Mouse (Mus musculus): ENCODE results near the gene Alox12b. TPM values are rescaled to one million over a fixed set of nuclear protein-coding genes. Genes with fewer than 3 reads are reported as not detected.
A peak's percentile ranks its signal among the peaks of the same experiment; 100 is the strongest.

Alox12b gene
- polyA plus RNA-seq, 1 experiment from 2014 or later = 0.41 TPM

DNA sequence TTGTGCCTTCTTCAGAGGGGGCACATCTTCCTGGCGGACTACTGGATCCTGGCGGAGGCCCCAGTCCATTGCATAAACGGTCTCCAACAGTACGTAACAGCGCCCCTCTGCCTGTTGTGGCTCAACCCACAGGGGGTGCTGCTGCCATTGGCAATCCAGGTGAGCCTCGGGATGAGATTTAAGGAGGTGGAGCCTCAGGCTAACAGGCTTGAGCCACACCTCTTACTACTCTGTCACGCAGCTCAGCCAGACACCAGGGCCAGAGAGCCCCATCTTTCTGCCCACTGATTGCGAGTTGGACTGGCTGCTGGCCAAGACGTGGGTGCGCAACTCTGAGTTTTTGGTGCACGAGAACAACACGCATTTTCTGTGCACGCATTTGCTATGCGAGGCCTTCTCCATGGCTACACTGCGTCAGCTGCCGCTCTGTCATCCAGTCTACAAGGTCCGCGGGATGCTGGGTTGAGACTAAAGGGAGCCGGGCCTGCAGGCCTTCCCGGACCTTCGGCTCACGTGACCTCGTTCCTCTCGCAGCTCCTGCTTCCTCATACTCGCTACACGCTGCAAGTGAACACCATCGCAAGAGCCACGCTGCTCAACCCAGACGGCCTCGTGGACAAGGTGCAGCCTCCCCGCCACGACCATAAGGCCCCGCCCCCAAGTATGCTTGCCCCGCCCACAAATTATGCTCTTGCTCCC, 22.7 kb upstream of the Alox12b start:
- Histone ChIP-seq H3K9ac (replicated peaks; ENCODE audit: low read length) (peak overlapping the region; percentile 57), H3K27ac (ENCODE audit: low read length) (no peak overlapping the region), H3K36me3 (ENCODE audit: insufficient read depth, low read length) (no peaks in the 10 kb centered on the region), H3K27me3 (ENCODE audit: insufficient read depth, low read length) (no peaks in the 10 kb centered on the region), H3K4me3 (ENCODE audit: low read length) (peak overlapping the region; percentile 51), H3K4me1 (ENCODE audit: insufficient read depth, low read length) (no peaks in the 10 kb centered on the region), H3K4me2 (replicated peaks; ENCODE audit: low read depth, low read length) (peak overlapping the region; percentile 80), H3K9me3 (ENCODE audit: low read length) (no peaks in the 10 kb centered on the region)
- ATAC-seq (ENCODE audit: low FRiP score, low TSS enrichment) = peak; percentile 78
- WGBS = 2% methylated on average over 34 of the region's 34 CpGs

GRCm38 (mm10) chr11:69134622-69134968, 22.2 kb upstream of the Alox12b start:
- Histone ChIP-seq H3K4me2 (replicated peaks; ENCODE audit: low read depth, low read length) (peak overlapping the region; percentile 80), H3K9ac (replicated peaks; ENCODE audit: low read length) (peak overlapping the region; percentile 57; the same call in 1 of the 2 replicates), H3K4me3 (ENCODE audit: low read length) (peak overlapping the region; percentile 51), H3K27ac (ENCODE audit: low read length) (no peak overlapping the region), H3K36me3 (ENCODE audit: insufficient read depth, low read length) (no peaks in the 10 kb centered on the region), H3K4me1 (ENCODE audit: insufficient read depth, low read length) (no peaks in the 10 kb centered on the region), H3K9me3 (ENCODE audit: low read length) (no peaks in the 10 kb centered on the region), H3K27me3 (ENCODE audit: insufficient read depth, low read length) (no peaks in the 10 kb centered on the region)
- ATAC-seq (ENCODE audit: low FRiP score, low TSS enrichment) = peak; percentile 41
- 29% methylated on average over 8 of the region's 8 CpGs for WGBS

GRCm38 (mm10) chr11:69135361-69135760, 21.4 kb upstream of the Alox12b start:
- H3K4me3 ChIP-seq (ENCODE audit: low read length) = no peak overlapping the region
- no peaks in the 10 kb centered on the region for H3K36me3 ChIP-seq (ENCODE audit: insufficient read depth, low read length)
- H3K4me1 ChIP-seq (ENCODE audit: insufficient read depth, low read length) = no peaks in the 10 kb centered on the region
- WGBS = 89% methylated on average over 6 of the region's 6 CpGs
- H3K9me3 ChIP-seq (ENCODE audit: low read length) = no peaks in the 10 kb centered on the region
- H3K27ac ChIP-seq (ENCODE audit: low read length) = no peak overlapping the region
- no peak overlapping the region for H3K4me2 ChIP-seq (replicated peaks; ENCODE audit: low read depth, low read length)
- H3K27me3 ChIP-seq (ENCODE audit: insufficient read depth, low read length) = no peaks in the 10 kb centered on the region
- ATAC-seq (ENCODE audit: low FRiP score, low TSS enrichment) = no peak
- H3K9ac ChIP-seq (replicated peaks; ENCODE audit: low read length) = no peak overlapping the region

DNA sequence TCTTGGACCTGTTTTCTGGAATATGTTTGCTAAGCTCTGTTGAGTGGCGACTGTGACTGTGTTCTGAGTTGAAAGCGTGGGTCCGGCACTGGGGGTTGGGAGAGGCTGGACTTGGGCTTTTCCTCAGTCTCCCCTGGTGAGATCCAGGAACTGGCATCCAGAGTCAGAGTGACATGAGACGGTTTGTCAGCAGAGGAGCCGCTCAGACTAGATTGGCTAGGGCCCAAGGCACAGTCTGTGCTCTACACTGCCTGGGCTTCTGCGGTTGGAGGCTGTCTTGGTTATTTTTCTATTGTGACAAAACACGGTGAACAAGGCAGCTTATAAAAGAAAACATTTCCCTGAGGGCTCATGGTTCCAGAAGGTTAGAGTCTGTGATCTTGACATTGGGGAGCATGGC, 9.2 kb upstream of the Alox12b start:
- Histone ChIP-seq H3K36me3 (ENCODE audit: insufficient read depth, low read length) (no peaks in the 10 kb centered on the region), H3K4me1 (ENCODE audit: insufficient read depth, low read length) (no peaks in the 10 kb centered on the region; the same call in 1 of the 2 replicates), H3K4me3 (ENCODE audit: low read length) (no peak overlapping the region), H3K4me2 (replicated peaks; ENCODE audit: low read depth, low read length) (no peak overlapping the region), H3K27me3 (ENCODE audit: insufficient read depth, low read length) (peaks cover 5% of the 10 kb centered on the region; the same call in 1 of the 2 replicates), H3K27ac (ENCODE audit: low read length) (no peak overlapping the region), H3K9me3 (ENCODE audit: low read length) (no peaks in the 10 kb centered on the region), H3K9ac (replicated peaks; ENCODE audit: low read length) (no peak overlapping the region)
- ATAC-seq (ENCODE audit: low FRiP score, low TSS enrichment) = no peak
- WGBS = 69% methylated on average over 7 of the region's 7 CpGs

- no peak overlapping the region for H3K27ac ChIP-seq (ENCODE audit: low read length)
- H3K36me3 ChIP-seq (ENCODE audit: insufficient read depth, low read length) = no peaks in the 10 kb centered on the region
- ATAC-seq (ENCODE audit: low FRiP score, low TSS enrichment) = no peak
- WGBS = 87% methylated on average over 5 of the region's 5 CpGs
- H3K9me3 ChIP-seq (ENCODE audit: low read length) = no peaks in the 10 kb centered on the region
- no peak overlapping the region for H3K4me2 ChIP-seq (replicated peaks; ENCODE audit: low read depth, low read length)
- no peaks in the 10 kb centered on the region; the same call in 1 of the 2 replicates for H3K4me1 ChIP-seq (ENCODE audit: insufficient read depth, low read length)
- H3K27me3 ChIP-seq (ENCODE audit: insufficient read depth, low read length) = peaks cover 5% of the 10 kb centered on the region; the same call in 1 of the 2 replicates
- H3K4me3 ChIP-seq (ENCODE audit: low read length) = no peak overlapping the region
- H3K9ac ChIP-seq (replicated peaks; ENCODE audit: low read length) = no peak overlapping the region
Observed at GRCm38 (mm10) chr11:69148451-69148960, 8.3 kb upstream of the Alox12b start.

GRCm38 (mm10) chr11:69149728-69150127, 7.1 kb upstream of the Alox12b start:
- Histone ChIP-seq H3K4me2 (replicated peaks; ENCODE audit: low read depth, low read length) (no peak overlapping the region), H3K9me3 (ENCODE audit: low read length) (no peaks in the 10 kb centered on the region), H3K4me1 (ENCODE audit: insufficient read depth, low read length) (no peaks in the 10 kb centered on the region; the same call in 1 of the 2 replicates), H3K9ac (replicated peaks; ENCODE audit: low read length) (no peak overlapping the region), H3K4me3 (ENCODE audit: low read length) (no peak overlapping the region), H3K27ac (ENCODE audit: low read length) (no peak overlapping the region), H3K36me3 (ENCODE audit: insufficient read depth, low read length) (no peaks in the 10 kb centered on the region), H3K27me3 (ENCODE audit: insufficient read depth, low read length) (peaks cover 5% of the 10 kb centered on the region; the same call in 1 of the 2 replicates)
- 76% methylated on average over 6 of the region's 6 CpGs for WGBS
- no peak for ATAC-seq (ENCODE audit: low FRiP score, low TSS enrichment)

- H3K27me3 ChIP-seq (ENCODE audit: insufficient read depth, low read length) = peaks cover 5% of the 10 kb centered on the region; the same call in 1 of the 2 replicates
- no peak overlapping the region for H3K27ac ChIP-seq (ENCODE audit: low read length)
- H3K36me3 ChIP-seq (ENCODE audit: insufficient read depth, low read length) = no peaks in the 10 kb centered on the region
- H3K4me3 ChIP-seq (ENCODE audit: low read length) = peak overlapping the region; percentile 33
- H3K9ac ChIP-seq (replicated peaks; ENCODE audit: low read length) = peak overlapping the region; percentile 50; the same call in 1 of the 2 replicates
- H3K9me3 ChIP-seq (ENCODE audit: low read length) = no peaks in the 10 kb centered on the region
- peak overlapping the region; percentile 54 for H3K4me2 ChIP-seq (replicated peaks; ENCODE audit: low read depth, low read length)
- ATAC-seq (ENCODE audit: low FRiP score, low TSS enrichment) = peak; percentile 46; the same call in 1 of the 2 replicates
- WGBS = 4% methylated on average over 7 of the region's 7 CpGs
- H3K4me1 ChIP-seq (ENCODE audit: insufficient read depth, low read length) = no peaks in the 10 kb centered on the region; the same call in 1 of the 2 replicates
Observed at GRCm38 (mm10) chr11:69150444-69150843, 6.3 kb upstream of the Alox12b start.

- ATAC-seq (ENCODE audit: low FRiP score, low TSS enrichment) = no peak
- WGBS = 57% methylated on average over 6 of the region's 6 CpGs
- Histone ChIP-seq H3K9ac (replicated peaks; ENCODE audit: low read length) (peak overlapping the region; percentile 50; the same call in 1 of the 2 replicates), H3K9me3 (ENCODE audit: low read length) (no peaks in the 10 kb centered on the region), H3K4me3 (ENCODE audit: low read length) (peak overlapping the region; percentile 33), H3K27ac (ENCODE audit: low read length) (no peak overlapping the region), H3K4me1 (ENCODE audit: insufficient read depth, low read length) (no peaks in the 10 kb centered on the region; the same call in 1 of the 2 replicates), H3K4me2 (replicated peaks; ENCODE audit: low read depth, low read length) (peak overlapping the region; percentile 54), H3K36me3 (ENCODE audit: insufficient read depth, low read length) (no peaks in the 10 kb centered on the region), H3K27me3 (ENCODE audit: insufficient read depth, low read length) (peaks cover 5% of the 10 kb centered on the region; the same call in 1 of the 2 replicates)
Observed at GRCm38 (mm10) chr11:69151004-69151403, 5.8 kb upstream of the Alox12b start.

DNA sequence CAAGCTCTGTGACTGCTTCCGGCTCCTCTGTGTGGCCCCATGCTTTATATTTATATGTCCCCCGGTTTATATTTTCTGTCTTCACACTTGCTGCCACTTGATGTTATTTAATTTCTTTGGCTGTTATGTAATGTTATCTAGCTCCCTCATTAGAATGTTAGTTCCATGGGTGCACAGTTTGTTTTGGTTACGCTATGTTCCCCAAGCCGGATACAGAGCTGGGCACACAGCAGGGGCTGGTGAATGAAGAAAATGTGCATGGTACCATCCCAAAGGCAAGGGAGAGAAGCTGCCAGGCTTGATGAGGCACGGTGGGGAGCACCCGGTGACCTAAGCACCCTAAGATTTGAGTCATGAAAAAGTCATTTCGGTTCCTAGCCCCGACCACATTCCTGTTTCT, 3.0 kb upstream of the Alox12b start:
- H3K4me2 ChIP-seq (replicated peaks; ENCODE audit: low read depth, low read length) = no peak overlapping the region
- H3K9me3 ChIP-seq (ENCODE audit: low read length) = no peaks in the 10 kb centered on the region
- no peak overlapping the region for H3K9ac ChIP-seq (replicated peaks; ENCODE audit: low read length)
- no peak for ATAC-seq (ENCODE audit: low FRiP score, low TSS enrichment)
- WGBS = 77% methylated on average over 8 of the region's 8 CpGs
- H3K4me1 ChIP-seq (ENCODE audit: insufficient read depth, low read length) = peaks cover 11% of the 10 kb centered on the region
- H3K4me3 ChIP-seq (ENCODE audit: low read length) = no peak overlapping the region
- no peaks in the 10 kb centered on the region for H3K36me3 ChIP-seq (ENCODE audit: insufficient read depth, low read length)
- no peak overlapping the region for H3K27ac ChIP-seq (ENCODE audit: low read length)
- H3K27me3 ChIP-seq (ENCODE audit: insufficient read depth, low read length) = peaks cover 27% of the 10 kb centered on the region

GRCm38 (mm10) chr11:69155351-69155750, 1.4 kb upstream of the Alox12b start:
- H3K27ac ChIP-seq (ENCODE audit: low read length) = no peak overlapping the region
- H3K27me3 ChIP-seq (ENCODE audit: insufficient read depth, low read length) = peaks cover 27% of the 10 kb centered on the region
- H3K9me3 ChIP-seq (ENCODE audit: low read length) = no peaks in the 10 kb centered on the region
- no peak for ATAC-seq (ENCODE audit: low FRiP score, low TSS enrichment)
- no peak overlapping the region for H3K9ac ChIP-seq (replicated peaks; ENCODE audit: low read length)
- no peak overlapping the region for H3K4me3 ChIP-seq (ENCODE audit: low read length)
- H3K36me3 ChIP-seq (ENCODE audit: insufficient read depth, low read length) = no peaks in the 10 kb centered on the region
- 61% methylated on average over 1 of the region's 1 CpGs for WGBS
- no peak overlapping the region for H3K4me2 ChIP-seq (replicated peaks; ENCODE audit: low read depth, low read length)
- peaks cover 11% of the 10 kb centered on the region for H3K4me1 ChIP-seq (ENCODE audit: insufficient read depth, low read length)
